8 mouse cellular contexts compared by ENCODE assay signal in genomic region chr5:129778996-129779716, GRCm38 (mm10). TPM values are rescaled to one million over a fixed set of nuclear protein-coding genes. Genes with fewer than 3 reads are reported as not detected.
DNase-seq lines count a peak whose midpoint lies in the region; ATAC-seq and TF ChIP-seq lines count a peak whose summit lies in the region.

No protein-coding gene starts in this region.

- H3K9ac ChIP-seq in heart, embryonic 11.5 days (ENCODE audit: low read depth, low read length) = peak overlapping the region; percentile 73
- peak overlapping the region; percentile 69 for H3K9ac ChIP-seq in kidney, embryonic 15.5 days

- no peak for TF ChIP-seq CTCF in C2C12 (IDR thresholded peaks at IDR 0.05; ENCODE audit: control insufficient read depth, insufficient read depth, insufficient read length)
- no peak for TF ChIP-seq CTCF in brain, embryonic 14.5 days (IDR thresholded peaks at IDR 0.05; ENCODE audit: borderline replicate concordance, extremely low read depth, insufficient read depth, insufficient read length)

- H3K27ac ChIP-seq in heart, embryonic 11.5 days (ENCODE audit: low read depth, low read length) = peak overlapping the region; percentile 42; the same call in 1 of the 2 replicates
- peak overlapping the region; percentile 66 for H3K27ac ChIP-seq in kidney, embryonic 15.5 days

- H3K4me2 ChIP-seq in heart, embryonic 11.5 days = peak overlapping the region; percentile 77
- H3K4me2 ChIP-seq in kidney, embryonic 15.5 days = peak overlapping the region; percentile 90

- peak overlapping the region; percentile 49 for H3K4me3 ChIP-seq in C2C12 (ENCODE audit: insufficient read depth, poor library complexity, severe bottlenecking)
- H3K4me3 ChIP-seq in heart, embryonic 11.5 days (ENCODE audit: low read depth, low read length) = peak overlapping the region; percentile 53
- H3K4me3 ChIP-seq in kidney, embryonic 15.5 days (replicated peaks) = peak overlapping the region; percentile 63

- 0 out of 2 replicates have a peak, but pooled peaks have one; percentile 22 for ATAC-seq in erythroblast, adult 5-6 weeks (replicated peaks; ENCODE audit: low FRiP score, poor library complexity, severe bottlenecking)
- ATAC-seq in heart, embryonic 11.5 days (replicated peaks; ENCODE audit: insufficient number of reproducible peaks, low FRiP score, low TSS enrichment) = peak; percentile 78
- ATAC-seq in kidney, embryonic 15.5 days (replicated peaks; ENCODE audit: low FRiP score) = peak; percentile 95
- peak; percentile 54 for ATAC-seq in monocyte, adult 5-6 weeks (replicated peaks; ENCODE audit: insufficient number of reproducible peaks, low FRiP score, low TSS enrichment, poor library complexity, severe bottlenecking)

- H3K4me1 ChIP-seq in heart, embryonic 11.5 days (ENCODE audit: control insufficient read depth, insufficient read depth, low read length) = 0 out of 2 replicates have a peak, but pooled peaks cover 3% of the 10 kb centered on the region
- peaks cover 15% of the 10 kb centered on the region for H3K4me1 ChIP-seq in kidney, embryonic 15.5 days

- no peaks in the 10 kb centered on the region for H3K9me3 ChIP-seq in heart, embryonic 11.5 days (replicated peaks; ENCODE audit: control insufficient read depth, low read length)
- H3K9me3 ChIP-seq in kidney, embryonic 15.5 days (replicated peaks) = no peaks in the 10 kb centered on the region

- no peaks in the 10 kb centered on the region for H3K27me3 ChIP-seq in C2C12 (ENCODE audit: control insufficient read depth, insufficient read depth, insufficient read length)
- H3K27me3 ChIP-seq in heart, embryonic 11.5 days (ENCODE audit: control insufficient read depth, insufficient read depth, low read length) = no peaks in the 10 kb centered on the region
- H3K27me3 ChIP-seq in kidney, embryonic 15.5 days = no peaks in the 10 kb centered on the region

- DNase-seq in brain, embryonic 14.5 days (ENCODE audit: low read depth) = peak; percentile 92
- DNase-seq in liver = peak; percentile 85
- peak; percentile 50 to 75 for DNase-seq in spleen, postnatal 4 days (ENCODE audit: low spot score in 2 of 2)

- H3ac ChIP-seq in C2C12 (ENCODE audit: control insufficient read depth, insufficient read length, low read depth) = peak overlapping the region; percentile 73

- H3K79me3 ChIP-seq in C2C12 (ENCODE audit: low read depth) = no peaks in the 10 kb centered on the region

- peak; percentile 20; the same call in 1 of the 2 replicates for TF ChIP-seq POLR2A in brain, embryonic 14.5 days (IDR thresholded peaks at IDR 0.05; ENCODE audit: borderline replicate concordance, extremely low read depth, insufficient read depth, insufficient read length, poor library complexity, severe bottlenecking)

- whole genome bisulfite sequencing in heart, embryonic 11.5 days (ENCODE audit: insufficient replicate concordance) = 2% methylated on average over 32 of the region's 32 CpGs
- 1% methylated on average over 32 of the region's 32 CpGs for WGBS in kidney, embryonic 15.5 days

- H3K36me3 ChIP-seq in C2C12 (ENCODE audit: control insufficient read depth, insufficient read depth) = peaks cover 8% of the 10 kb centered on the region
- no peaks in the 10 kb centered on the region for H3K36me3 ChIP-seq in heart, embryonic 11.5 days (ENCODE audit: control insufficient read depth, insufficient read depth, low read length)
- H3K36me3 ChIP-seq in kidney, embryonic 15.5 days = no peaks in the 10 kb centered on the region

- H3K79me2 ChIP-seq in C2C12 (ENCODE audit: control insufficient read depth, insufficient read depth) = no peaks in the 10 kb centered on the region

TF ChIP-seq in C2C12, 6 proteins besides CTCF, POLR2A, EP300 and RAD21:
- no peak for TF ChIP-seq MYOG (IDR thresholded peaks at IDR 0.05; ENCODE audit: control insufficient read depth, extremely low read depth, insufficient read length)
- TF ChIP-seq CEBPB (IDR thresholded peaks at IDR 0.05; ENCODE audit: low read depth) = no peak
- no peak for TF ChIP-seq MAX (IDR thresholded peaks at IDR 0.05)
- no peak for TF ChIP-seq MYOD1 (IDR thresholded peaks at IDR 0.05; ENCODE audit: control insufficient read depth, insufficient read length, low read depth)
- no peak for TF ChIP-seq FOSL1 (IDR thresholded peaks at IDR 0.05; ENCODE audit: insufficient read depth, low read length, poor library complexity, severe bottlenecking)
- no peak for TF ChIP-seq USF1 (IDR thresholded peaks at IDR 0.05; ENCODE audit: low read depth)

RNA-seq across cellular contexts. Expression of gene Psph, which starts 8.1 kb away (rescaled TPM):
- 131 TPM for polyA plus RNA-seq in C2C12 (2012; fragmentation: generic; extraction: Trizol)
- 16.6 and 21.7 TPM in 2 replicates for polyA plus RNA-seq in brain, embryonic 14.5 days (2012; rRNA removed)
- total RNA-seq in erythroblast, adult 5-6 weeks (2015; ENCODE audit: low replicate concordance) = 8.5 and 9.2 TPM in 2 replicates
- 4.6 and 6.2 TPM in 2 replicates for total RNA-seq in erythroblast, adult 5-6 weeks (2017; ENCODE audit: low replicate concordance)
- polyA plus RNA-seq in heart, embryonic 11.5 days (2014; fragmentation: Nextera tagmentation; extraction: Ambion mirVana) = 33.1 and 34.9 TPM in 2 replicates
- 59.8 and 62.4 TPM in 2 replicates for polyA plus RNA-seq in kidney, embryonic 15.5 days (2015; fragmentation: Nextera tagmentation; extraction: Ambion mirVana)
- total RNA-seq in monocyte, adult 5-6 weeks (2017) = 6.7 to 17.3 TPM (median 10.8 TPM) in 3 replicates

RNA-seq across cellular contexts. Expression of gene Nipsnap2, which starts 54.3 kb away (rescaled TPM):
- polyA plus RNA-seq in C2C12 (2012; fragmentation: generic; extraction: Trizol) = 31.9 TPM
- polyA plus RNA-seq in brain, embryonic 14.5 days (2012; rRNA removed) = 66.5 and 68.8 TPM in 2 replicates
- 7.9 and 12.3 TPM in 2 replicates for total RNA-seq in erythroblast, adult 5-6 weeks (2015; ENCODE audit: low replicate concordance)
- total RNA-seq in erythroblast, adult 5-6 weeks (2017; ENCODE audit: low replicate concordance) = 5.4 and 9.5 TPM in 2 replicates
- polyA plus RNA-seq in heart, embryonic 11.5 days (2014; fragmentation: Nextera tagmentation; extraction: Ambion mirVana) = 233 and 237 TPM in 2 replicates
- polyA plus RNA-seq in kidney, embryonic 15.5 days (2015; fragmentation: Nextera tagmentation; extraction: Ambion mirVana) = 141 and 144 TPM in 2 replicates
- 22.3 to 33.3 TPM (median 24.7 TPM) in 3 replicates for total RNA-seq in monocyte, adult 5-6 weeks (2017)

Comparison
In these comparisons a context has a peak if more than half of its experiments do, and no peak if none do; other contexts are left out.
1. Peak in every context shown above with its lines: DNase-seq, ATAC-seq, H3K4me3 ChIP-seq and H3K27ac ChIP-seq.
2. ATAC-seq: peak in every context shown above with its lines; median percentile 95 in kidney, embryonic 15.5 days; 78 in heart, embryonic 11.5 days; 54 in monocyte, adult 5-6 weeks; 22 in erythroblast, adult 5-6 weeks.